ENCODE assay signal across 21 mouse cellular contexts in the genomic region with DNA sequence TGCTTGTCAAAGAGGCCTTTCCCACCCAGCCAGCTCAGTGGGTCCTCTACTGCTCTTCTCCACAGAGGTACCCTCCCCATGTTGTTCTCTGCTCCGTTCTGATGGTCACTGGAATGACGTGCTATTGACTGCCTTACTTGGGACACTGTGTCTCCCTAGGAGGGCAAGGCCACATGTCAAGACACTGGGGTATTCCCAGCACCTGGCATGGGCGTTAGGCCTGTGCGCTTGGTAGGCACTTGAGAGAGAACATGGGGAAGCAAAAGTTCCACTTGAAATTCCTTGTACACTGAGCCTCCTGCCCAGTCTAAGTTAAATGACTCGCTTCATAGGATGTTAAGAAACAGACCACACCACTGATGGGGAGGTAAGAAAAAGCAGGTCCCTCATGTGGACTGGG.
"Had no signal": no experiment of that assay in that cellular context is flagged by ENCODE, and none has a peak within 500 bp of the region (broad histone marks: within the 10 kb centered on the region; RNA-seq: fewer than 3 reads in every experiment).

No protein-coding gene starts in this region.

- H3K27me3 ChIP-seq: kidney, embryonic 15.5 days; stomach, embryonic 15.5 days had no signal

- H3K4me3 ChIP-seq: kidney, embryonic 15.5 days; left cerebral cortex, adult 2 months; limb, embryonic 12.5 days; limb, embryonic 15.5 days; liver, embryonic 12.5 days; liver, embryonic 15.5 days; midbrain, embryonic 12.5 days; midbrain, embryonic 15.5 days; neural tube, embryonic 13.5 days; stomach, embryonic 15.5 days had no signal

- H3K36me3 ChIP-seq: limb, embryonic 12.5 days; limb, embryonic 15.5 days; midbrain, embryonic 12.5 days; midbrain, embryonic 15.5 days; neural tube, embryonic 13.5 days; stomach, embryonic 15.5 days had no signal

- DNase-seq: kidney, adult 2 months; kidney, postnatal 10 days; kidney, postnatal 36 days; layer of hippocampus, postnatal 36 days; left cerebral cortex, postnatal 4 days; retina, postnatal 1 day; right cerebral cortex, postnatal 25 days; spleen, adult 18-20 months; thymus, postnatal 25 days had no signal

- H3K9me3 ChIP-seq: kidney, embryonic 15.5 days; limb, embryonic 12.5 days; limb, embryonic 15.5 days; liver, embryonic 12.5 days; liver, embryonic 15.5 days; midbrain, embryonic 12.5 days; midbrain, embryonic 15.5 days; neural tube, embryonic 13.5 days; stomach, embryonic 15.5 days had no signal

- H3K4me2 ChIP-seq: kidney, embryonic 15.5 days; limb, embryonic 12.5 days; limb, embryonic 15.5 days; liver, embryonic 12.5 days; liver, embryonic 15.5 days; midbrain, embryonic 12.5 days; midbrain, embryonic 15.5 days; neural tube, embryonic 13.5 days; stomach, embryonic 15.5 days had no signal

- H3K27ac ChIP-seq: kidney, embryonic 15.5 days; left cerebral cortex, adult 2 months; limb, embryonic 12.5 days; limb, embryonic 15.5 days; liver, embryonic 12.5 days; liver, embryonic 15.5 days; macrophage; midbrain, embryonic 12.5 days; midbrain, embryonic 15.5 days; neural tube, embryonic 13.5 days; stomach, embryonic 15.5 days had no signal

- ATAC-seq: intestine, embryonic 16.5 days; liver, embryonic 12.5 days; midbrain, embryonic 15.5 days had no signal

- H3K9ac ChIP-seq: kidney, embryonic 15.5 days; limb, embryonic 12.5 days; limb, embryonic 15.5 days; liver, embryonic 12.5 days; liver, embryonic 15.5 days; midbrain, embryonic 12.5 days; midbrain, embryonic 15.5 days; neural tube, embryonic 13.5 days; stomach, embryonic 15.5 days had no signal
